Mouse (Mus musculus): Measurements from ENCODE around the gene Poc1a.
A peak's percentile ranks its signal among the peaks of the same experiment; 100 is the strongest.

The Poc1a gene

GRCm38 (mm10) chr9:106301446-106302080 lies 20.7 kb downstream of the Poc1a start:
- no peak for DNase-seq (ENCODE audit: low spot score)

- DNase-seq (ENCODE audit: low spot score), result no peak
These were observed 21.7 kb downstream of the Poc1a start for GRCm38 (mm10) chr9:106302446-106303150.

GRCm38 (mm10) chr9:106303460-106303960 lies 22.6 kb downstream of the Poc1a start:
- no peak for DNase-seq (ENCODE audit: low spot score)

- DNase-seq (ENCODE audit: low spot score), result no peak
These were observed 24.4 kb downstream of the Poc1a start for GRCm38 (mm10) chr9:106305228-106305627.

- DNase-seq (ENCODE audit: low spot score), result peak; percentile 85
These were observed 25.9 kb downstream of the Poc1a start for GRCm38 (mm10) chr9:106306662-106307351.

- no peak for DNase-seq (ENCODE audit: low spot score)
These were observed 27.3 kb downstream of the Poc1a start for GRCm38 (mm10) chr9:106308151-106308550.

- DNase-seq (ENCODE audit: low spot score), result no peak
These were observed 27.7 kb downstream of the Poc1a start for GRCm38 (mm10) chr9:106308555-106308954.

- DNase-seq (ENCODE audit: low spot score), result no peak
These were observed 28.1 kb downstream of the Poc1a start for GRCm38 (mm10) chr9:106308983-106309382.

GRCm38 (mm10) chr9:106309859-106310258 lies 29.0 kb downstream of the Poc1a start:
- DNase-seq (ENCODE audit: low spot score), result no peak

GRCm38 (mm10) chr9:106311625-106312191 lies 30.8 kb downstream of the Poc1a start:
- no peak for DNase-seq (ENCODE audit: low spot score)

GRCm38 (mm10) chr9:106312950-106313360 lies 32.1 kb downstream of the Poc1a start:
- DNase-seq (ENCODE audit: low spot score), result no peak

- no peak for DNase-seq (ENCODE audit: low spot score)
These were observed 33.3 kb downstream of the Poc1a start for GRCm38 (mm10) chr9:106314196-106314595.

- no peak for DNase-seq (ENCODE audit: low spot score)
These were observed 37.2 kb downstream of the Poc1a start for GRCm38 (mm10) chr9:106318074-106318473.

GRCm38 (mm10) chr9:106319095-106319494 lies 38.2 kb downstream of the Poc1a start:
- DNase-seq (ENCODE audit: low spot score), result peak; percentile 34

- DNase-seq (ENCODE audit: low spot score), result no peak
These were observed 41.6 kb downstream of the Poc1a start for GRCm38 (mm10) chr9:106322497-106322896.

- DNase-seq (ENCODE audit: low spot score), result no peak
These were observed 45.4 kb downstream of the Poc1a start for GRCm38 (mm10) chr9:106326241-106326640.

- no peak for DNase-seq (ENCODE audit: low spot score)
These were observed 46.4 kb downstream of the Poc1a start for GRCm38 (mm10) chr9:106327125-106327809.

- DNase-seq (ENCODE audit: low spot score), result no peak
These were observed 47.3 kb downstream of the Poc1a start for GRCm38 (mm10) chr9:106328068-106328610.

- DNase-seq (ENCODE audit: low spot score), result no peak
These were observed 48.1 kb downstream of the Poc1a start for GRCm38 (mm10) chr9:106328772-106329511.

- DNase-seq (ENCODE audit: low spot score), result no peak
These were observed 51.9 kb downstream of the Poc1a start for GRCm38 (mm10) chr9:106332746-106333145.

GRCm38 (mm10) chr9:106337620-106338019 lies 56.8 kb downstream of the Poc1a start:
- DNase-seq (ENCODE audit: low spot score), result no peak

Measured in embryo, embryonic 10.5 days (tissue).